Comparison of ENCODE assay signal across 11 mouse cellular contexts in genomic region chr15:83870936-83871335, GRCm38 (mm10).
DNase-seq lines count a peak whose midpoint lies in the region; ATAC-seq and TF ChIP-seq lines count a peak whose summit lies in the region.
"Had no signal": no experiment of that assay in that cellular context is flagged by ENCODE, and none has a peak within 500 bp of the region (broad histone marks: within the 10 kb centered on the region; RNA-seq: fewer than 3 reads in every experiment).

No protein-coding gene starts in this region.

- DNase-seq in embryo, embryonic 10 days (ENCODE audit: low spot score), result peak; percentile 18
- no peak for DNase-seq in embryo, embryonic 10.5 days (ENCODE audit: low spot score)
- peak; percentile 43 to 54 for DNase-seq in kidney, postnatal 4 days
- DNase-seq in kidney, adult 2 months, result no peak
- peak; percentile 16 for DNase-seq in thymus, postnatal 4 days
- no peak for DNase-seq in thymus, postnatal 0 days (ENCODE audit: low spot score)
- DNase-seq in cerebellum, postnatal 14 days, result no peak
- DNase-seq: adrenal gland, postnatal 36 days; cerebellum, adult 18-20 months; kidney, adult 8-10 months had no signal

- H3K4me3 ChIP-seq in kidney, adult 2 months (ENCODE audit: insufficient read depth, low read depth, low read length), result no peak overlapping the region

- H3K4me1 ChIP-seq in kidney, adult 2 months (ENCODE audit: control insufficient read depth, insufficient read depth, low read length), result no peaks in the 10 kb centered on the region

- WGBS in kidney, adult 2 months, result 12% methylated on average over 17 of the region's 17 CpGs

- H3K27ac ChIP-seq in kidney, adult 2 months (ENCODE audit: insufficient read depth, low read depth, low read length), result no peak overlapping the region

- no peak for TF ChIP-seq CTCF in kidney, adult 2 months (conservative IDR thresholded peaks at IDR 0.05; ENCODE audit: insufficient read depth, insufficient read length, low read depth, low read length)

- H3K36me3 ChIP-seq in kidney, adult 2 months (ENCODE audit: control insufficient read depth, insufficient read depth, low read length), result no peaks in the 10 kb centered on the region

- no peak for TF ChIP-seq POLR2A in kidney, adult 2 months (IDR thresholded peaks at IDR 0.05; ENCODE audit: low read depth, low read length)

- H3K27me3 ChIP-seq in kidney, adult 2 months (replicated peaks; ENCODE audit: control insufficient read depth, insufficient read depth, low read length), result no peaks in the 10 kb centered on the region

- ATAC-seq in erythroblast, adult 5-6 weeks (replicated peaks; ENCODE audit: low FRiP score, poor library complexity, severe bottlenecking), result no peak

Comparison
In these comparisons a context has a peak if more than half of its experiments do, and no peak if none do; other contexts are left out.
1. DNase-seq: peak in embryo, embryonic 10 days (single experiment), kidney, postnatal 4 days (2 of 2) and thymus, postnatal 4 days (single experiment); none in embryo, embryonic 10.5 days (single experiment), kidney, adult 2 months (single experiment), thymus, postnatal 0 days (single experiment) and cerebellum, postnatal 14 days (0 of 2).